Mouse (Mus musculus): ENCODE measurements around the gene Pigu.

Pigu gene

GRCm38 (mm10) chr2:155356971-155357591 is at the start of gene Pigu:
Pigu (minus strand) TSS chr2:155357430.
- DNase-seq, result peak; percentile 90 to 92

DNA sequence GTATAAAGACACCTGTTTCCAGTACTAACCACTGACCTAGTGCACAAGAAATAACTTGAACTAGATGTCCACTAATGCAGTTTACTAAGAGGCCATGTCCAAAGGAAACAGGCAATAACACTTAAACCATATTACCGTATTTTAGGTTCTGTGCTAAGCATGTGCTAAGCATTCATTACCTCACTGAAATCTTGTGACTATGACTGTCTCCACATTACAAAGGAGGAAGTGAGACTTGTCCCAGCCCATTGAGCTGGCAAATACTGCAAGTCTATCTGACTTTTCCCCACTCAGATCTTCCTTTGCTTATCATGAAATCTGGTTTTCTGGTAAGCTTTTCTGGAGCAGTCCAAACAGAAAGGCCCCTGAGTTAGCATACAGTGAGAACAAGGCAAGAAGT is 47.4 kb upstream of the Pigu start:
- peak; percentile 67 to 74 for DNase-seq

DNA sequence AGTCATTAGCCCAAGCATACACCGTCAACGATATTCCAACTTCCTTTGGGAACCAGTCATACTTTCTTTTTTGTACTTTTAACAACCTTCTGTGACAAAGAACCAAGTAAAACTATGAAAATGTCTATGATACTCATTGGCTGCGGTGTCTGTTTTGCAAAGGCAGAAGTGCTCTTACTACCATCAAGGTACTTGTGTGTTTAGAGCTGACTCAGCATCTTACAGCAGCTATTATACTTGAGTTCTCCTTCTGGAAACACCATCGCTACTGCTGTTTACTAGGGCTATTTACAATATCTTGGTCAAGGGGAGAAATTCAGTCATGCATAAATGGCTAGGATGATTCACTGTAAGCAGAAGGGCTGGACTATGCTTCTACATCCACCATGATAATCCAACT is 44.7 kb upstream of the Pigu start:
- no peak for DNase-seq

GRCm38 (mm10) chr2:155400276-155400675 is 43.0 kb upstream of the Pigu start:
- DNase-seq, result no peak

GRCm38 (mm10) chr2:155394586-155394985 is 37.4 kb upstream of the Pigu start:
- no peak for DNase-seq

DNA sequence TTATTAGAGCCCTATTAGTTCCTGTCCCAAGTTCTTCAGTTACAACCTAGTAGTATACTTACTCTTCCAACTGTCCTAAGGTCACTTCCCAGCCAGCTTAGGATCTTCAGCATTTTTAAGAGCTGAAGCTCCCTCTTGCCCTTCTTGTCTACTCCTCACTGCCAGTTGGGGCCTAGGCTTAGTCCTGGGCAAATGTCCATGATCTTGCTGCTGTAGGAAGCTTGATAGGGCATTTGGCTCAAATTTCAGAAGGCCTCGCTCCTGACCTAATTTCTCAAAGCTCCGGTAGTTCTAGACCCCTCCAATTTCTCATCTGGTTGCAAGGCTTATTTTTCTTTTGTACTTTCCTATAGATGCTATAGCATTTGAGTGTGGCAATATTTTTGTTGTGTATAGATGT is 31.3 kb upstream of the Pigu start:
- DNase-seq, result no peak

DNA sequence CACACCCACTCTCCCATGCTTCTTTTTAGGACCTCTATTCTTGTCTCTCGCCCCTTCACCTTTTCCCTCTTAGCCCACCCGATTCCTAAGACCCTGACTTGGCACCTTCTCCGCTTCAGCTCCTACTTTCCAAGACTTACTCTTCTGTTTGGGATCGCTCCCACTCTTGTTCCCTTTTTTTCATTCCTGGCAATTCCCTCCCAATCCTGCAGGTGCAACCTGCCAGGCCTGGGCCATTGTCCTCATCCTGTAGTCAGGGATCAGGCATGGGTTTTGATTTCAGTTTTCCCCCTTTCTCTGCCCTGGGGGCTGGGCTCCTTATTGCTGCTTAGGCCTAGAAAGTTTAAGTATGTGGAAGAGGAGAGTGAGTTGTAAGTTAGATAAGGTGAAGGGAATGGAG is 29.8 kb upstream of the Pigu start:
- no peak for DNase-seq

DNA sequence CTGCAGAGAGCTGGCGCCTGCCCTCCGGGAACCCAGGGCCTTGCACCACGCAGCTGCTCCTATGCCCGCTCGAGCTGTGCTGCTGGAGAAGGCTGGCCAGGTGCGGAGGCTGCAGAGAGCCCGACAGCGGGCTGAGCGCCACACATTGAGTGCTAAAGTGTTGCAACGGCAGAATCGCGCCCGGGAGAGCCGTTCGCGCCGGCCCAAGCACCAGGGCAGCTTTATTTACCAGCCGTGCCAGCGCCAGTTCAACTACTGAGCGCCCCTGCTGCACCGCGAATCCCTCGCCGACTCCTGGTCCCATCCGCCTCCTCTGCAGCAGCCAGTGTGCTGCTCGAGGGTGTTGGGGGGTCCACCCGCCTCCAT is 29.3 kb upstream of the Pigu start:
- peak in 1 of 2 experiments; percentile 18 for DNase-seq

DNA sequence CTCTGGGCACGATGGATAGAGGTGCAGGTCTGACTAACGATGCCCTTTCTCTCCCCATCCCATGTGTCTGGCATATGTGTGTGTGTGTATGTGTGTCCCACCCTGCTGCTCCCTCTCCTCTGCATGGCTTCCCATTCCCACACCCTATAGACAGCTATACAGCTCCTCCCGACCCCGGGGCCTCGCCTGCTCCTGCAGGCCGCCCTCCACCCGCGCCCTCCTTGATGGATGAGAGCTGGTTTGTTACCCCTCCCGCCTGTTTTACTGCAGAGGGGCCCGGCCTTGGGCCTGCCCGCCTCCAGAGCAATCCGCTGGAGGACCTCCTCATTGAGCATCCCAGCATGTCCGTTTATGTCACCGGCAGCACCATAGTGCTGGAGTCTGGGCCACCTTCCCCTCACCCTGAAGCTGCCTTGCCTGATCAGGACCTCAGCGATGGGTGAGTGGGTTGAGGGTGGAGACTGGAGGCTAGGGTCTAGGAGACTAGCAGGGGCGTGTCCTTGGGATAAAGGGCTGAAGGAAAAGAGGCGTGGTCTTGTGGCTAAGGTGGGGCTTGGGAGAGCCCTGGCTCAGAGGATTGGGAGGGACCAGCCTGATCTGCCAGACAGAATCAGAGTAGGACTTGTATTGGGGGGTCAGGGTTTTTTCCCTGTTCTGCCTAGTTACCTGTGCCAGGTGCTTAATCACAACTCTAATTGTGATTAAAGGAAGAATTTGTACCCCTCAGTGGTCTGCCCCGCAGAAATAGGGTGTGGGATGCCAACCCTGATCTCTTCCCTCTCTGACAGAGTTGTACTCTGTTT is 28.7 kb upstream of the Pigu start:
- DNase-seq, result peak in 1 of 2 experiments; percentile 19

DNA sequence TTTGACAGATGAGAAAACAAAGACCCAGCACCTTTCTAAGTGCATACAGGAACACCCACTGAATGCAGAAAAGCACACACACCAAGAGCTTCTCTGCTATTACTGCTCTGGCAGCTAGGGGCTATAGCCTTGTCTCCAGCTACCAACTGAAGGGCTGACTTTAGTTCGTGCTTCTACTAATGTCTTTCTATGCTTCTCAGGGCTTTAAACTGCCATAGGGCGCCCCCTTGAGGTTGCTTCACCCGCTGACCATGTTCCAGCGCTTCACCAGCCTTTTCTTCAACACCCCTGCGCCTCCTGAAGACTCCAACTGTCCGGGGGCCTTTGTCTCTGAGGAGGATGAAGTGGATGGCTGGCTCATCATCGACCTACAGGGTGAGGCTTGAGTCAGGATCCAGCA is 27.9 kb upstream of the Pigu start:
- peak; percentile 91 to 92 for DNase-seq

DNA sequence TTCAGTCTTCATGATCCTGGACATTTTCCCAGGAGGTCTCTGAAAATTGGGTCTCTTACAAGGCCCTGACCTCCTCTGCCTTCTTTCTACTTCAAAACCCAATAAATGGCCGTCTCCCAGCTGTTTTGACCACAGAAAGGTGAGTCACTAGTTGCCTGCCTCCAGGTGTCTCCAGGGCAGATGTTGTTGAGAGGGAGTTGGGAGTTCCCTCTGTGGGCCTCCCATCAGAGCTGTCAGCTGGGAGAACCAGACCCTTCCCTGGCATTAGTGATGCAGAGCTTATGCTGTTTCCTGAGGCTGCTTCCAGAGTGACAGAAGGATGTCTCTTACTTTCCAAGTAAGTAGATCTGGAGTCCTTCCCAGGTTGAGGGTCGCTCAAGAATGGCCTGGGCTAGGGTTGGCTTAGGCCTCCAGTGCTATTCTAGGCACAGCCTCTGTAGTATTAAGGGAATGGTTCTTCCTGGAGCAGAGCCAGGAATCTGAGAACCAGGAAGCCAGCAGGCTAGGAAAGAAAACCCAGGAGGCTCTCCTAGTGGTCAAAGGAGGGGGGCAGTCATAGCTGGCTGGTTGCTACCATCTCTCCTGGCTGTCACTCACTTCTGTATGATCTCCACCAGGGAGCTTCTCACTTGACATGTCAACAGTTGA is 25.7 kb upstream of the Pigu start:
- DNase-seq, result peak in 1 of 2 experiments; percentile 11

DNA sequence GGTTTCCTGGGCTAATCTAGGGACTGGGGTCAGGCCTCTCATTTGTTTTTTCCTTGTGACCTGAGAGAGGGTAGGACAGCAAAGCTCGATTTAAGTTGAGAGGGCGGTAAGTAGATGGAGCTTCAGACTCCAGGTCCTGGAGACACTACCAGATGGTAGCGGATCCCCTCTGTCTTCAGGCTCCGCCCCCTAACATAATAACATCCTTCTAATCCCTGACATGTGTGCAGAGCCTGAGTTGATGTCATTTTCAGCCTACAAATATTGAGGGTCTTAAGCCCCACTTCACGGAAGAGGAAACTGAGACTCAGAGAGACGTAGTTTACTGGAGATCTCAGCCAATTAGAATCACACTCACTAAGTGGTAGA is 25.1 kb upstream of the Pigu start:
- DNase-seq, result no peak

GRCm38 (mm10) chr2:155381643-155382331 is 24.6 kb upstream of the Pigu start:
- DNase-seq, result peak; percentile 99

GRCm38 (mm10) chr2:155381060-155381437 is 23.8 kb upstream of the Pigu start:
- no peak for DNase-seq

- DNase-seq, result no peak
These were observed 23.2 kb upstream of the Pigu start, which contains the start of gene Trp53inp2 for GRCm38 (mm10) chr2:155380261-155381059. Trp53inp2 (plus strand) TSS chr2:155381059.

DNA sequence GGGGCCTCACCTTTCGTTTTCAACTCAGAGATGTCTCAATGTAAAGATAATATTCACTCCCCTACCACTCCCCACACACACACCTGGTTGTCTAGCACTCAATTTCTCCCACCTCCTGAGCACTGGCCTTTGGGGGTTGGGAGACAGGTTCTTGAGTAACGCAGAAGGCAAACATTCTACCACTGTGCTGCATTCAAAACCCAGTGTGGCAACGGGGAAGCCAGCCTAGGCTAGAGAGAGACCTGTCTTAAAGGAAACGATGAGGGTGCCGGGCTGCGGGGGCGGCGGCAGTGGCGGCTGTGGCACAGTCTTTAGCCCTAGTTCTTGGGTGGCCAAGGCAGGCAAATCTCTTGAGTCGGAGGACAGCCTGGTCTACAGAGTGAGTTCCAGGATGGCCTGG is 19.0 kb upstream of the Pigu start:
- DNase-seq, result no peak

GRCm38 (mm10) chr2:155374521-155374920 is 17.3 kb upstream of the Pigu start:
- DNase-seq, result no peak

DNA sequence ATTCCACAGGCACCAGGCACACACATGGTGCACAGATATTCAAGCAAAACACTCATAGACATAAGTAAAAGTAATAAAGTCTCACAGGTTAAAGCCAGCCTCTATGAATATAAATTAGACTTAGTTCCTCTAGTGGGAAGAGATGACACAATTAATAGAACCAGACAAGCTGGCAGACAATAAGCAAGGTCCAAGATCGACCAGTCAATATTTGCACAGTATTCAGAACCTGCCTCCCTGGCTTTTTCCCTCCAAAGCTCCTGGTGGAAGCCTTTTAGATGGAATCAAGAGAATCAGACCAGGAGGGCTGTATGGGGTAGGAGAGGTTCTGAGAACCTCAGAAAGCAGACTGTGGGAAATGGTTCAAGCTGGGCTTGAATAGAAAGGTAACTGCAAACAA is 16.7 kb upstream of the Pigu start:
- no peak for DNase-seq

DNA sequence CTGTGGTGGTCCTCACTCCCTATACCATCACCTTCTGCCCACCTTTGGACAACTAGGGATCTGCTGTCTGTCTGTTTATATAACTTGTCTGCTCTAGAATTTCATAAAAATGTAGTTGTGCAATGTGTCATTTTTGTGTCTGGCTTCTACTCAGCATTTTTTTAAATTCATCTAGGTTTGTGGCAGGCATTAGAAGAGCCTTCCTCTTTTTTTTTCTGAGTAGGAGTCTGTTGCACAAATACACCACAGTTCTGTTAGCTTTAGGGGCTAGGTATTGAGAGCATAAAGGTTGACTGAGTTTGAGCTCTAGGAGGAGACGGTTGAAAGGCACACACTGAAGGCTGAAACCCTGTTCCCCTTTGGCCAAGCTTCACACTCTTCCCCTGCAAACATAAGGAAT is 16.1 kb upstream of the Pigu start:
- no peak for DNase-seq

DNA sequence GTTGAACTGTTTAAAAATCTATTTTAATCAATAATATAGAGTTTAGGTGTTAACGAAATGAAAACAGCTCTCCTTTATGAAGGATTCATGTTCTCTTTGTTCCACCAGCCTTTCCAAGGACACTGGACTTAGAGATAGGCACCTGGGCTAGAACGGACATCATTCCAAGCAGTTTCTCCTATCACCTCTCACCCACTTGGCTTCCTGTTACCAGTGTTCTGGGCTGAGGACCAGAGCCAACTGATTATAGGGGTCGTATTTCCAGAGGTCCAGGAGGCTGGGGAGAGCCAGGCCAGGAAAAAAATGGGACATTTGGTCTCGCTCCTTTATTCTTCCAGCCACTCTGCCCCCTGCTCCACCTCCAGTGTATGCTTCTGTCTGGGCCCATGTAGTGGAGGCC is 15.2 kb upstream of the Pigu start:
- no peak for DNase-seq

DNA sequence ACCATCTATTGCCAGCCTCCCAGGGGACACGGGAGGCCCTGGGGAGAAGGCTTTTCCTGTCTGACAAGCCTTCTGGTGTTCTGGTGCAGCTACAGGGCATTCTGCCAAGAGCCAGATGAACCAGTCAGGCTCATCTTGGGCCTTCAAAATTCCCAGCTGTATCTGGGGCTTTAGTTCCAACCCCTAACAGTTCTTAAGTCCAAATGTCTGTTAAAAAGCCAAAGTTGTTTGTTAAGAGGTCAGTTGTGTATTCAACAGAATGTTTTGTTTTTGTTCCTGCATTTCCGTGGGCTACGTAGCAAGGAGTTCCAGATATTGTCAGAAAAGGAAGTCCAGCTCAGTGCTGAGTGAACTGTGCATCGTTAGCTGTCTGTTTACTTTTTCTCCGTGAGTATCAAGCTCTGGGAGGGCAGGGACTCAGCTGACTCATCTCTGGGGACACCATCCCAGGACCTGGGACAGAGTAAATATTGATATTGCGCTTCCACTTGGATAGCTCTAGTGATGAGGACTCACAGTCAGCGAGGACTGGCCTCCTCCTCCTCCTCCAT is 12.2 kb upstream of the Pigu start:
- DNase-seq, result no peak

- no peak for DNase-seq
These were observed 10.5 kb upstream of the Pigu start for GRCm38 (mm10) chr2:155367635-155368284.
